Mouse (Mus musculus) heart, embryonic 11.5 days (tissue): ENCODE data around the gene Eef1akmt1. TPM values are rescaled to one million over a fixed set of nuclear protein-coding genes. Genes with fewer than 3 reads are reported as not detected.

Experiments
- ATAC-seq: fragments of 200-750 bp; cut with Nextera tagmentation; replicated peaks from 2 replicates; pipeline ENCODE4 v1.8.0; 2017; ENCODE audit warnings: moderate library complexity; ENCODE audit not compliant: insufficient number of reproducible peaks, low FRiP score, low TSS enrichment
- H3K27ac ChIP-seq: fragments of 300-500 bp; sonication (generic); 2 replicates; pipeline ENCODE4 v1.5.1; 2014; ENCODE audit warnings: mild to moderate bottlenecking, low read depth, low read length
- H3K27me3 ChIP-seq: fragments of 300-500 bp; sonication (generic); 2 replicates; pipeline ENCODE4 v1.6.1; 2014; ENCODE audit warnings: mild to moderate bottlenecking, low read length, mixed read lengths; ENCODE audit not compliant: control insufficient read depth, insufficient read depth
- H3K36me3 ChIP-seq: fragments of 300-500 bp; sonication (generic); 2 replicates; pipeline ENCODE4 v1.6.1; 2014; ENCODE audit warnings: mild to moderate bottlenecking, low read length, moderate library complexity, mixed read lengths; ENCODE audit not compliant: control insufficient read depth, insufficient read depth
- H3K4me1 ChIP-seq: fragments of 300-500 bp; sonication (generic); 2 replicates; pipeline ENCODE4 v1.6.1; 2014; ENCODE audit warnings: low read length; ENCODE audit not compliant: control insufficient read depth, insufficient read depth
- H3K4me2 ChIP-seq: fragments of 300-500 bp; sonication (generic); 2 replicates; pipeline ENCODE4 v1.6.1; 2014; ENCODE audit warnings: mild to moderate bottlenecking, moderate library complexity
- H3K4me3 ChIP-seq: fragments of 300-500 bp; sonication (generic); 2 replicates; pipeline ENCODE4 v1.5.1; 2014; ENCODE audit warnings: low read depth, low read length
- H3K9ac ChIP-seq: fragments of 300-500 bp; sonication (generic); 2 replicates; pipeline ENCODE4 v1.6.1; 2014; ENCODE audit warnings: mild to moderate bottlenecking, low read depth, low read length, moderate library complexity
- H3K9me3 ChIP-seq: fragments of 300-500 bp; sonication (generic); replicated peaks from 2 replicates; pipeline ENCODE4 v1.6.1; 2016; ENCODE audit warnings: low read length; ENCODE audit not compliant: control insufficient read depth
- WGBS: fragments of 180-500 bp; shearing (Covaris S2); extraction: QIAGEN DNeasy Blood & Tissue Kit; methylation state at CpG from one replicate; pipeline ENCODE4 v1.1.7; 2014; ENCODE audit not compliant: insufficient replicate concordance; 5-methylcytosine and 5-hydroxymethylcytosine counted together
- polyA plus RNA-seq: library from polyadenylated mRNA; unstranded; fragments of >200 nt; fragmentation: Nextera tagmentation; extraction: Ambion mirVana; gene quantifications from 2 replicates; pipeline ENCODE4 v1.2.1, GENCODE M21; 2014

The Eef1akmt1 gene
- polyA plus RNA-seq, 1 experiment from 2014 or later, result 61.2 TPM

DNA sequence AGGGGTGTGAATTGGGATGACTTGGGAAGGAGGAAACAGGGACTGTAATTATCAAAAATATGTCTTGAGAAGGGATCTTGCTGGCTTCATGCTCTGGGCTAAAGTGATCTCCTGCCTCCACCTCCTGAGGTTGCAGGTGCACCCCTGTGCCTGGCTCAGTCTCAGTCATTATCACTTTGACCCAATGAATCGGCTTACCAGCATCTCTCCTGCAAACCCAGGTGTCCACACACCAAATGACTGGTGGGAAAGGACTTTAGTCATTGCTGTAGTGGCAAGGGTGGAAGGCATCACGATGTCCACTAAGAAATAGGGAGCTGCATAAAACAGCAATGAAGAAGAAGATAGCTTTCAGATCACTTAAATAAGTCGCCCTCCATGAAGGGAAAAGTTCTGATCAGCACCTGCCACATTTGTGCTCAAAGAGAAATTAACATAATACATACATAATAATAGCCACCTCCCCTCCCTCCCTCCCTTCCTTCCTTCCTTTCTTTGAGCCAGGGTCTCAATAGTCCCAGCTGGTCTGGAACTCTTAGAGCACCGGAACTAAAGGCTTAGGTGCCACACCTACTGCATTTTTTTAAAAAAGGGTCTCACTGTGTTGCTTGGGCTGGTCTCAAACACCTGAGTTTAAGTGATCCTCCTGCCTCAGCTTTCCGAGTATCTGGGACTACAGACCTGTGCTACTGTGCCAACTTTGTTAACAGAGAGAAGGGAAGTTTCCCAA, 41.5 kb downstream of the Eef1akmt1 start:
- Histone ChIP-seq H3K27me3 (peaks cover 26% of the 10 kb centered on the region), H3K4me3 (no peak overlapping the region), H3K27ac (no peak overlapping the region), H3K36me3 (no peaks in the 10 kb centered on the region), H3K9me3 (no peaks in the 10 kb centered on the region), H3K4me2 (no peak overlapping the region), H3K4me1 (peaks cover 5% of the 10 kb centered on the region), H3K9ac (no peak overlapping the region)
- WGBS, result 45% methylated on average over 5 of the region's 5 CpGs
- no peak for ATAC-seq

DNA sequence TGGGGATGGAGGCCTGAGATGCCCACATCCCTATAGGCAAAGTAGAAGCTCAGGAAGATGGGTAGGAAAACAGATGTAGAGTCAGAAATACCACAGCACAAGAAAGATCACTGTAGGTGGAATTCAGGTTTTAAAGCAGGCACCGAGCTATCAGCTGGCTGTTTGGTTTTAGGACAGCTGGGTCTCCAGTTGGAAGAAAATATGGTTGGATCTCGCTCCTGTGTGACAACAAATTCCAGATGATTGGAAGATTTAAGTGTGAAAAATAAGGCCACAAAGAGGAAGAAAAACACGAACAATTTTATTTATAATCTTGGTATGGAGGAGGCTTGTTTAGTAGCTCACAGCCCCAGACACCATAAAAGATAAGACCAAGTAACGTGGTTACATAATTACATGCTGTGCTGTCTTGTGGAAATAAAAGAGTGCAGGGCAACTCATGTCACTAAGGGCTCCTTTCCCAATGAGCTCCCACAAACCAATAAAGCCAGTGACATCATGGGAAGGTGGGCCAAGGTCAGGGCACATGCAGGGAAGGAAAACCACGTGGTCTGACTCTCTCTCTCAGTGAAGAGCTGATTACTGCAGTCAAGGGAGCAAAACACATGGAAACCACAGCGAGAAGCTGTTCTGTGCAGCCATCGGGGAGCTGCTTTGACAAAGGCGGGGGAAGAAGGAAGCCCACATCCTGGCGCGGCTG, 42.2 kb downstream of the Eef1akmt1 start:
- Histone ChIP-seq H3K36me3 (no peaks in the 10 kb centered on the region), H3K9me3 (no peaks in the 10 kb centered on the region), H3K4me2 (no peak overlapping the region), H3K27ac (no peak overlapping the region), H3K4me3 (no peak overlapping the region), H3K9ac (no peak overlapping the region), H3K4me1 (no peaks in the 10 kb centered on the region; the same call in 1 of the 2 replicates), H3K27me3 (peaks cover 24% of the 10 kb centered on the region)
- WGBS, result 51% methylated on average over 10 of the region's 10 CpGs
- no peak for ATAC-seq

DNA sequence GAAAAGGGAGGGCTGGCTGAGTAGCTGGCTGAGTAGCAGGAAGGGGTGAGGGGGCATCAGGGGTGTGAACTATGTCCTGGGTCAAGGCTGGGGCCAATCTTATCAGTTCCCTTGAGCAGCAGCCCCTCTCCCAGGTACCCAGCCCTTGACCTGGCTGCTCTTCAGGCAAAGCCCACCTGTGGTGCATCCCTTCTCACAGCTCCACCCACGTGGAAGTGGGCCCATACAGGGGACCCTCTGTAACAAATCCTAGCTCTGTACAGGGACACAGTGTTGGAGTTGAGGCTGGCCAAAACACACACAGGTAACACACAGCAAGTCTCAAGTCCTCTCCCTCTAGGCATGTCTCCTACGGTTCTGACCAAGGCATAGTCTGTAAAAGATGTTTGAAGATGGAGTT, 43.8 kb downstream of the Eef1akmt1 start:
- Histone ChIP-seq H3K9ac (no peak overlapping the region), H3K4me1 (no peaks in the 10 kb centered on the region), H3K36me3 (no peaks in the 10 kb centered on the region), H3K27me3 (peaks cover 28% of the 10 kb centered on the region), H3K4me2 (no peak overlapping the region), H3K27ac (no peak overlapping the region), H3K9me3 (no peaks in the 10 kb centered on the region), H3K4me3 (no peak overlapping the region)
- 34% methylated on average over 2 of the region's 2 CpGs for WGBS
- ATAC-seq, result no peak

DNA sequence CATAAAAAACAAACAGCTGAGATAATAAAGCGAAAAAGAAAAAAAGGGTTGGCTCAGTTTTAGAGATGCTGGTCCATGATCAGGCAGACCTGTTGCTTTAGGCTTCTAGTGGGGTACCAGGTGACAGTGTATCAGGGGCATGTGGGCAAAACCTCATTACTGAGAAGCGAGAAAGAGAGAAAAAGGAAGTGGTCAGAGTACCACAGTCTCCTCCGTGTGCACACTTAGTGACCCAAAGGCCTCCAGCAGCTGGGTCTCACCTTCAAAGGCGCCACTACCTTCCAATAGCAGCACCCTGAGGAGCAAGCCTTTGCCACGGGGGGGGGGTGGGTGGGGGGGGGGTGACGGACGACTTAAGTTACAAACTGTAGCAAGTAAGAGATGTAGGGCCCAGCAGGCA, 44.3 kb downstream of the Eef1akmt1 start:
- Histone ChIP-seq H3K9ac (no peak overlapping the region), H3K4me2 (no peak overlapping the region), H3K27me3 (peaks cover 28% of the 10 kb centered on the region), H3K27ac (no peak overlapping the region), H3K4me3 (no peak overlapping the region), H3K9me3 (no peaks in the 10 kb centered on the region), H3K4me1 (no peaks in the 10 kb centered on the region), H3K36me3 (no peaks in the 10 kb centered on the region)
- no peak for ATAC-seq
- WGBS, result 53% methylated on average over 5 of the region's 7 CpGs

DNA sequence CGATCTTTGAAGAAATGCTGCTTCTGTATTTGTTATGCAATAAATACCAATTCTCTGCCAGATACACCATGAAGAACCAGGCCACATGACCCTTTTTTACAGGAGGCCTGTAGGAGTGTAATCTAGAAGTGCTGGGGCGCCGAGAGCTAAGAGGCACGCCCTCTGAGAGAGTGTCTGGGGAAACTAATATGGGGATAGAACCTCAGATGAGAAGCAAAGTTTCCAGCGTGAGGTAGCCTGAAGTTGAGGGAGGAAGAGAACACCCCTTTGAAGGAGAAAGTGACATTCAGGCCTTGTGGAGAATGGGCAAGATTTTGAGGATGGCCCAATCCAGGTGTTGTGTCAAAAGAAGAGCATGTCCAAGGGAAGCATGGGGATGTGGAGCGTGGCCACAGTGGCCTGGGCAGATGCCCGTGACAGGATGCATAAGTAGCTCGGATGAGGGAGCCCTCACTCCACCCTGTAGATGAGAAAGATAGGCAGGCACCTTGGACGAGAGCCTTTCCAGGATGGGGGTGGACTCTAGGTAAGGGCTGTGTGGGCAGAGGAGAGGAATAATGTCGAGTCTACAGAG, 45.3 kb downstream of the Eef1akmt1 start:
- ATAC-seq, result no peak

DNA sequence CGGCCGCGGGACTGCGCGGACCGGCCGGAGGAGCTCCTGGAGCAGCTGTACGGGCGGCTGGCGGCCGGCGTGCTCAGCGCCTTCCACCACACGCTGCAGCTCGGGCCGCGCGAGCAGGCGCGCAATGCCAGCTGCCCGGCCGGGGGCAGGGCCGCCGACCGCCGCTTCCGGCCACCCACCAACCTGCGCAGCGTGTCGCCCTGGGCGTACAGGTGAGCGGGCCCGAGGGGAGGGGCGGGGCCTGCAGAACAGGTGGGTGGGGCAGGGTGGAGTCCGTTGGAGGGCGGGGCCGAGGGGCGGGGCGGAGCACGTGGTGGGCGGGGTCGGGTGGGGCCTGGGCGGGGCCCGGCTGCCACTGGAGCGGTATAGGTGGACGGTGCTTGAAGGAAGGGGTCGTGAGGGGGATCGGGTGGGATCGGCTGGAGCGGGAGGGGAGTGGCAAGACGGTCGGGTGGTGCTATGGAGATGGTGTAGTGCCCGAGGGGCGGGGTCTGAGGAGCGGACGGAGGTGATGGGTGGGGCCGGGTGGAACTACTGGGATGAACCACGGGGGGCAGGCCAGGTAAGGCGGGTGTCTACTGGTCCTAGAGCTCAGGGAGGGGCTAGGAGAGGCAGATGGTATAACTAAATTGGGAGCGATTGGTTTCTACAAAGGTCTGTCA, 45.9 kb downstream of the Eef1akmt1 start:
- peaks cover 28% of the 10 kb centered on the region for H3K27me3 ChIP-seq
- WGBS, result under 1% methylated on average over 56 of the region's 60 CpGs
- H3K9ac ChIP-seq, result peak overlapping the region; percentile 64; the same call in 1 of the 2 replicates
- ATAC-seq, result peak; percentile 67
- H3K4me1 ChIP-seq, result no peaks in the 10 kb centered on the region
- no peaks in the 10 kb centered on the region for H3K9me3 ChIP-seq
- H3K36me3 ChIP-seq, result no peaks in the 10 kb centered on the region
- peak overlapping the region; percentile 94 for H3K4me2 ChIP-seq
- H3K27ac ChIP-seq, result no peak overlapping the region
- H3K4me3 ChIP-seq, result peak overlapping the region; percentile 67

More for the DNA sequence above, 45.3 kb downstream of the Eef1akmt1 start:
- Histone ChIP-seq H3K27me3 (peaks cover 28% of the 10 kb centered on the region), H3K4me2 (peak overlapping the region; percentile 94), H3K27ac (no peak overlapping the region), H3K4me1 (no peaks in the 10 kb centered on the region), H3K9ac (no peak overlapping the region), H3K36me3 (no peaks in the 10 kb centered on the region), H3K4me3 (peak overlapping the region; percentile 67), H3K9me3 (no peaks in the 10 kb centered on the region)
- 49% methylated on average over 10 of the region's 10 CpGs for WGBS

DNA sequence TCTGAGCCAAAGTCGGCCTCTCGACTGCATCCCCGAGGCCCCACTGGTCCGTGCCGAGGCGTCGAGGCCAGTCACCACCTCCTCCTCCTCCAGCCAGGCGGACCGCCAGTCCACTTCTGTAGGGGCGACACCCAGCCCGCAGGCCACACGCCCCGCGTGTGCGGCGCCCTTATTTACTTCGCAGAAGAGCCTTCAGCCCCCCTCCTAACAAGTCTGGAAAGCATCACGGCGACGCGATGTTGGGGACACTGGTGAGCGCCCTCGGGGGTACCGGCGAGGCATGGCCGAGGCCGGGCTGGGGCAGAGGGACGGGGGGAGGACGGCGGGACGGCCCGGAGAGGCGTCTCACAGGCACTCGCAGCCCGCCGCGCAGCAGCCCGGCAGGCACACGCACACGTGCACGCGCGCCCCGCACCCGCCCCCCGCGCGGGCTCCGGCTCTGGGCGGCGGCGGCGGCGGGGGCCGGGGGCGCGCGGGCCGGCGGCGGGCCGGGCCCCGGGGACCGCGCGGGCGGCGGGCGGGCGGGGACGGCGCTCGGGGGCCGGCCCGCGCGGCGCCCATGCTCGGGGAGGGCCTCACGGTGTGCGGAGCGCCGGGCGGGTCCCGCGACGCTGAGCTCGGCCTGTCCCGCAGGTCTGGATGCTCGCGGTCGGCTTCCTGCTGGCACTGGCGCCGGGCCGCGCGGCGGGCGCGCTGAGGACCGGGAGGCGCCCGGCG, 46.6 kb downstream of the Eef1akmt1 start, which contains the start of gene Il17d:
Il17d (plus strand) TSS at position 107 of the 717 bp plus-strand sequence.
- Histone ChIP-seq H3K4me1 (no peaks in the 10 kb centered on the region), H3K9ac (peak within 1 kb of the TSS; percentile 64; the same call in 1 of the 2 replicates), H3K27ac (no peak within 1 kb of the TSS), H3K27me3 (peaks cover 26% of the 10 kb centered on the region), H3K4me3 (peak within 1 kb of the TSS; percentile 67), H3K36me3 (no peaks in the 10 kb centered on the region), H3K4me2 (peak within 1 kb of the TSS; percentile 94), H3K9me3 (no peaks in the 10 kb centered on the region)
- peak; percentile 33 for ATAC-seq
- WGBS, result 1% methylated on average over 59 of the region's 104 CpGs

DNA sequence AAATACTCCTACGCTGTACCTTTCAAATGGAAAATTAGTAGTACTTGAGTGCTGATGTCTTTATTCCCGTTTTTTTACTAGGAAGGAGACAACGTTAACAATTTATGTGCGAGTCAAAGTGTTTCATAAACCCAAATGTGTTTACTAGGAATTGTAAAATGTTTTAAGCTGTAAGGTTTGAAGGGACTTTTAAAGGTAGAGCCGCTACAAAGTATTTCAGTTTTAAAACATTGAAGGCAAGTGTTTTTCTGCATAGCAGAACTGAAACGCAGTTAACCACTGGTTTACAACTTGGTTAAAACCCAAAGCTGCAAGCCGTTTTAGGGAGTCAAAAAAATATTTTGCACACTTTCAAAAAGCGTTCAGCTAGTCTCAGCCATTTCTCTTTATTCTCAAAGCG, 47.6 kb downstream of the Eef1akmt1 start:
- no peak for ATAC-seq

More for the DNA sequence above, 47.6 kb downstream of the Eef1akmt1 start:
- H3K4me3 ChIP-seq, result no peak overlapping the region
- H3K27me3 ChIP-seq, result peaks cover 26% of the 10 kb centered on the region
- H3K9me3 ChIP-seq, result no peaks in the 10 kb centered on the region
- H3K4me1 ChIP-seq, result no peaks in the 10 kb centered on the region
- no peak overlapping the region for H3K4me2 ChIP-seq
- 88% methylated on average over 9 of the region's 9 CpGs for WGBS
- no peak overlapping the region for H3K27ac ChIP-seq
- H3K9ac ChIP-seq, result no peak overlapping the region
- no peaks in the 10 kb centered on the region for H3K36me3 ChIP-seq
